Mouse (Mus musculus): ENCODE data around the gene Ddx25. TPM values are rescaled to one million over a fixed set of nuclear protein-coding genes. Genes with fewer than 3 reads are reported as not detected.
A peak's percentile ranks its signal among the peaks of the same experiment; 100 is the strongest.

The Ddx25 gene
- polyA plus RNA-seq (2021), result 1.3 TPM

GRCm38 (mm10) chr9:35558257-35559008 lies at the start of gene Ddx25, which contains the start of gene Pus3:
TSS of gene Ddx25 (minus strand) at chr9:35558528.
TSS of gene Pus3 (plus strand) at chr9:35558595.
- ATAC-seq (peak; percentile 61), DNase-seq (ENCODE audit: low read depth, low spot score) (no peak)
- no peak for TF ChIP-seq CTCF (IDR thresholded peaks at IDR 0.05)
- H3K27me3 ChIP-seq, result peaks cover 26% of the 10 kb centered on the region
- ChIA-PET CTCF (no interaction called here), POLR2A (interaction anchor here (0.6 kb wide), 1 partner anchor 123 kb away, joined by 3 read pairs; no protein-coding TSS in a partner anchor)
- in situ Hi-C loops (cut with MboI; ENCODE audit: low pct_unique_long_range_greater_than_20kb), result no loop called here

- H3K27me3 ChIP-seq, result peaks cover 29% of the 10 kb centered on the region
- POLR2A ChIA-PET, result no interaction called here
- TF ChIP-seq CTCF (IDR thresholded peaks at IDR 0.05), result no peak
- DNase-seq (ENCODE audit: low read depth, low spot score) (no peak), ATAC-seq (no peak)
- CTCF ChIA-PET, result no interaction called here
- in situ Hi-C loops (cut with MboI; ENCODE audit: low pct_unique_long_range_greater_than_20kb), result loop anchor here (5.0 kb wide), 1 partner anchor 354 kb away; no protein-coding TSS in a partner anchor
These were observed 49.5 kb upstream of the Ddx25 start for GRCm38 (mm10) chr9:35607647-35608405.

- DNase-seq (ENCODE audit: low read depth, low spot score) (no peak), ATAC-seq (peak; percentile 76)
- POLR2A ChIA-PET, result interaction anchor here (0.6 kb wide), 1 partner anchor 260 kb away, joined by 5 read pairs; no protein-coding TSS in a partner anchor
- CTCF ChIA-PET, result interaction anchor here (0.6 to 1.0 kb wide), 2 partner anchors 22 to 1095 kb away, joined by 3 to 4 read pairs; no protein-coding TSS in a partner anchor
- peak; percentile 78 for TF ChIP-seq CTCF (IDR thresholded peaks at IDR 0.05)
- peaks cover 12% of the 10 kb centered on the region for H3K27me3 ChIP-seq
- in situ Hi-C loops (cut with MboI; ENCODE audit: low pct_unique_long_range_greater_than_20kb), result loop anchor here (10.0 kb wide), 2 partner anchors 112 to 1092 kb away; no protein-coding TSS in a partner anchor
These were observed 34.6 kb upstream of the Ddx25 start for GRCm38 (mm10) chr9:35592903-35593302.

- TF ChIP-seq CTCF (IDR thresholded peaks at IDR 0.05), result no peak
- in situ Hi-C loops (cut with MboI; ENCODE audit: low pct_unique_long_range_greater_than_20kb), result no loop called here
- ATAC-seq (no peak), DNase-seq (ENCODE audit: low read depth, low spot score) (no peak)
- ChIA-PET POLR2A (interaction anchor here (0.7 kb wide), 1 partner anchor 847 kb away, joined by 4 read pairs; no protein-coding TSS in a partner anchor), CTCF (no interaction called here)
- H3K27me3 ChIP-seq, result peaks cover 31% of the 10 kb centered on the region
These were observed 29.3 kb upstream of the Ddx25 start for GRCm38 (mm10) chr9:35587674-35588073.

GRCm38 (mm10) chr9:35574416-35574815 lies 16.1 kb upstream of the Ddx25 start:
- no peak for TF ChIP-seq CTCF (IDR thresholded peaks at IDR 0.05)
- CTCF ChIA-PET, result no interaction called here
- no peak for DNase-seq (ENCODE audit: low read depth, low spot score)
- POLR2A ChIA-PET, result no interaction called here
- H3K27me3 ChIP-seq, result peaks cover 12% of the 10 kb centered on the region
- ATAC-seq, result no peak
- in situ Hi-C loops (cut with MboI; ENCODE audit: low pct_unique_long_range_greater_than_20kb), result no loop called here

- H3K27me3 ChIP-seq, result peaks cover 6% of the 10 kb centered on the region
- CTCF ChIA-PET, result no interaction called here
- no peak for TF ChIP-seq CTCF (IDR thresholded peaks at IDR 0.05)
- POLR2A ChIA-PET, result no interaction called here
- in situ Hi-C loops (cut with MboI; ENCODE audit: low pct_unique_long_range_greater_than_20kb), result no loop called here
- ATAC-seq (no peak), DNase-seq (ENCODE audit: low read depth, low spot score) (no peak)
These were observed 12.3 kb upstream of the Ddx25 start for GRCm38 (mm10) chr9:35570663-35571062.

GRCm38 (mm10) chr9:35569571-35570534 lies 11.5 kb upstream of the Ddx25 start, which contains the start of the genes Pate2 and Hyls1:
TSS of gene Pate2 (plus strand) at chr9:35570284.
TSS of gene Hyls1 (minus strand) at chr9:35570398.
- in situ Hi-C loops (cut with MboI; ENCODE audit: low pct_unique_long_range_greater_than_20kb), result no loop called here
- TF ChIP-seq CTCF (IDR thresholded peaks at IDR 0.05), result no peak
- CTCF ChIA-PET, result interaction anchor here (1.6 kb wide), 1 partner anchor 288 kb away, joined by 5 read pairs; no protein-coding TSS in a partner anchor
- ATAC-seq (peak; percentile 99), DNase-seq (ENCODE audit: low read depth, low spot score) (peak; percentile 79)
- H3K27me3 ChIP-seq, result no peaks in the 10 kb centered on the region
- POLR2A ChIA-PET, result no interaction called here

- H3K27me3 ChIP-seq, result no peaks in the 10 kb centered on the region
- TF ChIP-seq CTCF (IDR thresholded peaks at IDR 0.05), result no peak
- ChIA-PET CTCF (no interaction called here), POLR2A (no interaction called here)
- in situ Hi-C loops (cut with MboI; ENCODE audit: low pct_unique_long_range_greater_than_20kb), result no loop called here
- ATAC-seq (no peak), DNase-seq (ENCODE audit: low read depth, low spot score) (no peak)
These were observed 9.7 kb upstream of the Ddx25 start for GRCm38 (mm10) chr9:35567995-35568394.

- ATAC-seq, result no peak
- ChIA-PET CTCF (no interaction called here), POLR2A (no interaction called here)
- in situ Hi-C loops (cut with MboI; ENCODE audit: low pct_unique_long_range_greater_than_20kb), result no loop called here
- no peaks in the 10 kb centered on the region for H3K27me3 ChIP-seq
- no peak for TF ChIP-seq CTCF (IDR thresholded peaks at IDR 0.05)
- no peak for DNase-seq (ENCODE audit: low read depth, low spot score)
These were observed 6.4 kb upstream of the Ddx25 start for GRCm38 (mm10) chr9:35564536-35565240.

Measured in Patski (cell line).